Mouse (Mus musculus) c-Kit-positive CD71-positive TER-119-negative erythroid progenitor cells, embryonic 14.5 days (primary cell): ENCODE measurements around the gene Etfa.
A peak's percentile ranks its signal among the peaks of the same experiment; 100 is the strongest.

Source experiments
- DNase-seq: peaks from one replicate; pipeline ENCODE4 v3.0.0-alpha.2; 2013; ENCODE audit warnings: low read depth

Etfa gene

GRCm38 (mm10) chr9:55512027-55512543 lies at the start of gene Etfa:
Etfa (minus strand) TSS chr9:55512243.
- DNase-seq, result peak; percentile 97

DNA sequence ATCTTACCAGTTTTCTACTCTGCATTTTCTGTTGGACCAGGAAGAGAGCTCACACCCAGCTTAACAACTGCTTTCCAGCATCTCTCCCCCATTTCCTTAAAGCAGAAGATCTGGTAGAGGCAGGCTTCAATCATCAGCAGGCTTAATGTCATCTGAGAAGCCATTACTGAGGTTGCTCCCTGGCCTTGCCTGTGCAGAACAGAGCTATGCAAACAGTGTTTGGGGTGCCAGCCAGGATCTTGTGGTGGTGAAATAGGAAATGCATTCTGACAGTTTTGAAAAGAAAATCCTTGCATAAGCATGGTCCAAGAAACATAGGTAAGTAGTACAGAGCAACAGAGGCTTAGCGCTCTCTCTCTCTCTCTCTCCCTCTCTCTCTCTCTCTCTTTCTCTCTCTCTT lies 48.9 kb upstream of the Etfa start:
- DNase-seq, result no peak

- DNase-seq, result no peak
These were observed 42.9 kb upstream of the Etfa start for GRCm38 (mm10) chr9:55554986-55555385.

DNA sequence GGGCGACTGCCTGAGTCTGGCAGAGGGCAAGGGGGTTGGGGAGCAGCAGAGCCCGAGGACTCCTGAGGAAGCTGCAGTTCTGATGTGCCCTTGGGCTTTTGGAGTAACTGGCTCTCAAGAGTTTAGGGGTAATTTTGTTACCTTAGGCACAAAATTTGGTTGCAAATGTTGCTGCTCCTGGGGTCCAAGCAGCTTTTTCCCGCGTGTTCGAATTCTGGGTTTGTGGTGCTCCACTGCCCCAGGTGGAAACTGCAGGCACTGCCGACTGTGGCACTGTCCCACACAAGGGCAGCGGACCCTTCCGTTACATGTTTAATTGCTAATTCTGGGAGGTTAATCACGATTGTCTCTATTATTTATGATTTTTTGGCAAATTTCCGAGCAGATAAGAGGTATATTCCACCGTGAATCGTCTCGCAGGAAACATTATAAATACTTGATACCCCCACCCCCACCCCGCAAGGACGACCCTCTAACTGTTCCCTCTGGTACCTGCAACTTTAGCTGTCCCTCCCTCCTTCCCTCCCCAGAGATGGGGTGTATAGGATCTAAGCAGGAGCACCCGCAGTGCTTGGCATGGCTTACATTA lies 37.4 kb upstream of the Etfa start:
- DNase-seq, result no peak

DNA sequence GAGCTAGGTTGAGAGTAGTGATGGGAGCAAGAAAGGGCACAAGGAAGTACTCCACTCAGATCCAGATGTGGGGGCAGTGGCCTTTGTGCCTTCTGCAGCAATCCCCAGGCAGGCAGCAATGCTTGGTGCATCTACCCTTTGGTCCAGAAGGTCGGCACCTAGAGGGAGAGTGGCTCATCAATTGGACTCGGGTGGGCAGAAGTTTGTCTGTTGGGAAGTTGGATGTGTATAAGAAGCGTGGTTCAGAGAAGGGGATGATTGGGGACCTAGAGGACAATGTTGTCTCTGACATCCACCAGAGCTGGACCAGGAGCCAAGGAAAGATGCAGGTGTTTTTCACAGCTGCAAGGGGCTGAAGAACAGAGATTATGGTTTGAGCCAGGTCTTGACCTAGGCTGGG lies 36.8 kb upstream of the Etfa start:
- DNase-seq, result no peak

DNA sequence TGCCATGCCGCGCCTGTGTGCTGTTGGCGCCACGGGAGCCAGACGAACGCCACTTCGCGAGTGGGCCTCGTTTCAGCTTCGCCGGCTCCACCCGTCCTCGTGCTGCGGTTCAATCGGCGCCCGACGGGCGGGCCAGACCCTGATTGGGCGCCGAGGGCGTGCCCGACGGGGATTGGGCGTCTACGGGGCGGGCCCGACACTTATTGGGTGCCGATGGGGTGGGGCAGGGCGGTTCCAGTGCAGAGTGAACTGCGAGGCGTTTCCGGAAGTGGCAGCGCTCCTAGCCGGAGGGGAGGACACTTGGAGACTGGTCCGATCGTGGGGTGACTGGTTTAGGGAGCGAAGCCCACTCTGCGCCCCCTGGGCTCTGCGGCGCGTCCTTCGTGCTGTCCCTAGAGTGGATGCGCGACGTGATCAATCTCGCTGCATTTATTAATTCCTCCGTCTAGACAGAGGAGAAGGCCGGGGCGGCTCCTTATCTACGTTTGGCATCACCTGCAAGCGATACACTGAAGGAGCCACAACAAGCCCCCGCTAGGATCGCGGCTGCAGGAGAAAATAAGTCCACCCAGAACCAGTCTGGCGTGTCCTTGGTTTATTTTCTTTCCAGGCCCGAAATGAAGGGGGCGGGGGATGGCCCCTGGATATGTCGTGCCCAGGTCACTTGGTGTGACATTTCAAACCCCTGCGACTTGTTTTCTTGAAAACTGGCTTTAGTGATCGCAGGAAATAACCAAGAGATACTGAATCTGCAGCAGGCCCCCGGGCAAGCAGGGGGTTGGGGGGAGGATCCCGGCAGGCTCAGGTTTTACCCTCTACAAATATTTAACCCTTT lies 34.4 kb upstream of the Etfa start:
- no peak for DNase-seq

DNA sequence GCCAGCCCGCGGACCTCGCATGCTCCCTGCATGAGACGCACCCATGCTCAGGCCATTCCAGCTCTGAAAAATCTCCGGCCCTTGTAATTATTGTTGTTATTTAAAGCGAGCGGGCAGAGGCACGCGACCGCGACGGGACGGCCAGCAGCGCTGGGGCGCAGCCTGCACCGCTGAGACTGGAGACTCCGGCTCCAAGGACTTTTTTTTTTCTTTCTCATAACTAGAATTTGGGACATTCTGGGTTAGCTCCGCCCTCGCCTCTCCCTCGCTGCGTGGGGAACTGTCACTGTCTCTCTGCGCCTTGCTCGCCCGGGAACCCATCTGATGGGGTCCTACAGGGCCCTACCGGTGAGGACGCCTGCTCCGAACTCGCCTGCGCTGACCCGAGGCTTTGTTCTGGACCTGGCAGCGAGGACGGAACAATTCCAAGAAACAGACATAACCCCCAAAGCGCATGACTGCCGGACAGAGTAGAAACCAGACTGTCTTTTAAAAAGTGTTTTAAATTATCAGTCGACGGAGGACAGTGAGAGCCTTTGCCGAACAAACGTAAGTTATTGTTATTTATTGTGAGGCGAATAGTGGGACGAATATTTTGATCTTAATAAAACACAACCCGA lies 33.6 kb upstream of the Etfa start:
- DNase-seq, result no peak

- DNase-seq, result no peak
These were observed 33.0 kb upstream of the Etfa start for GRCm38 (mm10) chr9:55544861-55545555.

GRCm38 (mm10) chr9:55543703-55544401 lies 31.8 kb upstream of the Etfa start:
- DNase-seq, result no peak

GRCm38 (mm10) chr9:55543336-55543702 lies 31.3 kb upstream of the Etfa start:
- DNase-seq, result no peak

DNA sequence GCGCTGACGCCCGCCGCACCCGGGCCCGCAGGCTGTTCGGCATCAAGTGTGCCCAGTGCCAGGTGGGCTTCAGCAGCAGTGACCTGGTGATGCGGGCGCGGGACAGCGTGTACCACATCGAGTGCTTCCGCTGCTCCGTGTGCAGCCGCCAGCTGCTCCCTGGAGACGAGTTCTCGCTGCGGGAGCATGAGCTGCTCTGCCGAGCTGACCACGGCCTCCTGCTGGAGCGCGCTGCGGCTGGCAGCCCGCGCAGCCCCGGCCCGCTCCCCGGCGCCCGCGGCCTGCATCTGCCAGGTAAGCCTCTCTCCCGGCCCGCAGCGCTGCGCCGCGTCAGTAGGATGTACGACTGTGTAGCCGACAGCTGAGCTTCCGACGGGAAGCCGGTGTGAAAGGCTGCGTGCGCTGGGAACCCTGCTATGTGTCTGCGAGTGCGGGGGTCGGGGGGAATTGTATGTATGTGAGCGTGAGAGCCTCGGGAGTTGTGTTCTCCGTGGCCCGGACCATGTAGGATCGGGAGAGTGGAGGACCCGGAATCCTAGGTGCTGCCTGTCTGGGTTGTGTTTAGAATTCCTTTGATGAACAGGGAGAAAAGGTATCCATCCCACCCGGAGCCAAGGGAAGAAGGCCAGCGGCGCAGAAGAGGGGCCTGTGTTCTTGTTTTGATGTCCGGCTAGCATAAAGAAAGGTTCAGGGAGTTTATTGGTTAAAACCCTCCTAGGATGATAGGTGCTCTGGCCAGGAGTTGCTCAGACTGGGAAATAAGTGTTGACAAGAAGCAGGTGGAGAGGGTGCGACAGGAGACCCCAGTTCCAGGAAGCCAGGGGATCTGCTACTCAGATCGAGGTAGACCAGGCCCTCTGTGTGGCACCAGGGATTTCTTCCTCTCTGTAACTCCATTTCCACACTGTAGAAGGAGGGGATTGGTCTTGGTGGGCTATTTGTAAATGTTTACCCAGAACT lies 30.6 kb upstream of the Etfa start:
- DNase-seq, result no peak

DNA sequence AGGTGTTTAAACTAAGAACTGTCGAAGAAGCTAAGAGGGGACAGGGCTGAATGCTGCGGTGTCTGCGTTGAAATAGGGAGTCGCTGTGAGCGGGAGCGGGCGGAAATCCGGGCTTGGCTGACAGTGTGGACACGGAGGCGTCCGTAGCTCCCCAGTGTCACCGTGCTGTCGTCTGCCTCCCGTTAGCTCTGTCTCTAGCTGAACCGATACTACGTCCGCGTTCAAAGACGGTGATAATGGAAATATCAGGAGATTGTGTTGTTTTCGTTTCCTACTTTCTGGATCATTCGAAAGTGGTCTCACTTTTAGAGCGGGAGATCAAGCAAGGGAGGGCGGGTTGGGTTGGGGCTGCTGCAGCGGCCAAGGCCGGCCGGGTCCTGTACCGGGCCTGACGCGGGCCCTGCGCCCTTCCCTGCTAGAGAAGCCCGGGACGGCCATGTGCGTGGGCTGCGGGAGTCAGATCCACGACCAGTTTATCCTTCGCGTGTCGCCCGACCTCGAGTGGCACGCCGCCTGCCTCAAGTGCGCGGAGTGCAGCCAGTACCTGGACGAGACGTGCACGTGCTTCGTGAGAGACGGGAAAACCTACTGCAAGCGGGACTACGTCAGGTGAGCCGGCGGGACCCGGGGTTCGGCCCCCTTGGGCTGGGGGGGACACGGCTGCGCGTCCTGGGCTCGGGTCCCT lies 29.8 kb upstream of the Etfa start:
- no peak for DNase-seq

- DNase-seq, result no peak
These were observed 28.8 kb upstream of the Etfa start for GRCm38 (mm10) chr9:55540888-55541287.

GRCm38 (mm10) chr9:55540391-55540770 lies 28.3 kb upstream of the Etfa start:
- DNase-seq, result no peak

- DNase-seq, result no peak
These were observed 27.8 kb upstream of the Etfa start for GRCm38 (mm10) chr9:55539661-55540390.

- DNase-seq, result no peak
These were observed 27.0 kb upstream of the Etfa start for GRCm38 (mm10) chr9:55539006-55539405.

- DNase-seq, result no peak
These were observed 26.3 kb upstream of the Etfa start, which contains the start of gene Isl2 for GRCm38 (mm10) chr9:55538377-55538776. Isl2 (plus strand) TSS chr9:55538672.

DNA sequence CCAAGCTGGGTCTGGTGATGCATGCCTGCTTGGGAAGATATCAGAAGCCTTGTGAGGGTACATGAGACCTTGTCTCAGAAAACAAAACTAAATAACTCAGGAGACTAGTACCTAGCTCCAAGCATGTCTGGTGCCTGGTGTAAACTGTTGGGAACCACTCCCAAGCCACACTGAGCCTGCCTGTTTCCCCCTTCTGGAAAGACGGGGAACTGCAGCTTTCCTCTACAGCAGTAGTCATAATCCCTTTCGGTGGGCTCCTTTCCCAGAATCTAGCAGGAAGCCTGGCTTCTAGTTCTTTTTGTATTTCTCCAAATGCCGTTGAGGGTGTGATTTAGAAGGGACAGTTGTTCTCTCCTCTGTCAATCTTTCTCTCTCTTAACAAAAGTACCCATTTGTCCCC lies 23.9 kb upstream of the Etfa start:
- no peak for DNase-seq

GRCm38 (mm10) chr9:55525716-55526115 lies 13.7 kb upstream of the Etfa start:
- DNase-seq, result no peak
